Mouse (Mus musculus): ENCODE results near the gene Qprt.

GRCm38 (mm10) chr7:127082995-127083394 lies 39.0 kb downstream of the Qprt start:
- TF ChIP-seq POLR2A (IDR thresholded peaks at IDR 0.05; ENCODE audit: insufficient read depth, low read depth, low read length) (no peak), CTCF (IDR thresholded peaks at IDR 0.05; ENCODE audit: insufficient read depth, low read depth, low read length) (no peak)

All from olfactory bulb, adult 2 months (tissue).